Mouse (Mus musculus) spleen, postnatal 36 days (tissue): Measurements from ENCODE around the gene Platr17.
"Not testable (repeated sequence)": the region's sequence is repeated elsewhere in the genome, so short reads cannot be mapped to it uniquely, and the experiment has no call there.

Source experiments
- DNase-seq, 2 experiments: peaks; one replicate each; pipeline ENCODE4 v3.0.0; 2022; ENCODE audit warnings: low spot score in 2 of 2, mixed read lengths in 1 of 2

Platr17 gene

DNA sequence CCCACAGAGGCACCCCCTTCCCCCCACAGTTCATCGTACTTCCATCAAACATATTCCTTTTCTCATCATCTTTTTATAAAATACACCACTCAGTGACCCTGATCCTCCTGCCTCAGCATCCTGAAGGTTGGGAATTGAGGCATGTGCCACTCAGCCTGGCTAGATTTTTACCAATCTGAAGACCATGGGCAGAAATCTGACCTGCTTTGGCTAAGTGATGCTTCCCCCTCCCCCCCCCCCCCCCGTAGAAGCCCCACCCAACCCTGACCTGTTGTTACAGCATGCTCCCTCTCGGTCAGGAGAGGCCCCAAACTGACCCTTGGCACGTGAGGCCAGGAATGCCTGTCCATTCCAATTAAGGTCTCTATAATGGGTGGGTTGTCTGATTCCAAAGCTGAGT, at the start of gene Platr17:
Gene Platr17 (plus strand): TSS at position 301 of the 400 bp plus-strand sequence.
- DNase-seq, result not testable (repeated sequence)

DNA sequence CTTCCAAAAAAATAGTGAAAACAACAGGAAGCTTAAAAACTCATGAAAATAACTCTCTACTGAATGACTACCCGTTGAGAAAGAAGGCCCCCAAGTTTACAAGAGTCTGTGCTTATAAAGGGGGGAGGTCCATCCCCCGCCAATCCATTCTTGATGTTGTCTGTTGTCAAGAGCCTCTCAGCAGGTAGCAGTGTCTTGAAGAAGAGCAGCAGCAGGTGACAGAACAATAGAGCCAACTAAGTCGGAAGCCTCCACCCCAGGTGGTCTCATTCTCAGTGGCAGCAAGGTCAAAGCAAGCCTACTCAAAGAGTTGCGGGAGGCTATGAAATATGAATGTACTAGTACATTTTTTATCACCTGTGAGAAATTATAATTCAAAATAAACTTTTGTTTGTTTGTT, 47.1 kb upstream of the Platr17 start:
- DNase-seq, result no peak

DNA sequence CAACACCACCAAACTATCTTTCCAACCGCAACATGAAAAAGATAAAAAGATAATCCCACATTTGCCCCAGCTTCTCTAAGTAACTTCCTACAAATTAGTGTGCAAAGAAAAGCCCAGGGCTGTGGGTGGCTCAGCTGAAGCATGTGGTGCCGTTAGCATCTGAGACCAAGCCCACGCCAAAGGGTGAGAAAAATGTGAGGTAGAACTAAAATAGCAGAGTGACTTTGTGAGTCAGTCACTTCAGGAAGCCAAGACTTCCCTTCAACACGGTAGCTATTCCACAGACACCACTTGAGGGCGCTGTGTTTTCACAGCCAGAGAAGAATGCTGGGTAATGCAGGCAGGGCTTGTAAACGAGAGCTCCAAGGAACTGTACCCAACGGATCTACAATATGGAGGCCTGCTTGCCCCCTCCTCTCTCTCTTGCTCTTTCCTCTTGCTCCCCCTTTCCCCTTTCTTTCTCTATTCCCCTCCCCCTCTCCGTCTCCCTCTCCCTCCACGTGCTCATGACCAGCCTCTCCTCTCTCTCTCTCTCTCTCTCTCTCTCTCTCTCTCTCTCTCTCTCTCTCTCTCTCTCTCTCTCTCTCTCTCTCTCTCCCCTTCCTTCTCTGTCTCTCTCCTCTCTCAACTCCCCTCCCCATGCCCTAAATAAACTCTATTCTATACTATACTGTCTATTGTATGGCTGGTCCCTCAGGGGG, 39.5 kb upstream of the Platr17 start:
- DNase-seq, result peak; percentile 60 to 63

DNA sequence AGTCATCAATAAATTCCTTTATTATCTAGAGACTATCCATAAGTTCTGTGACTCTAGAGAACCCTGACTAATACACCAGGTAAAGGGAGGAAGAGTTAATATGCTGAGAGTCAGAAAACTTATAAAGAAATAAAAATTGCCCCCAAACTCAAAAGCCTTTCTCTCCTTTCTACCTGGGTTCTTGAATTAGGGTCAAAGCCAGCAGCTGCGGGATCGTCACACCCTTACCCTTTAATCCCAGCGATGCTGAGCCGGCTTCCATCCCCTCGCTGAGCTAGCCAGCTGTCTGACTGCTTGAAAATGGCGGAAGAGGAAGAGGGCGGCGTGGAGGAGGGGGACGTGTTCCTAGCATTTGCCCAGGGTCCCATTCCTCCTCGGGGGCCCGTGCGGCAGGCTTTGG, 31.4 kb upstream of the Platr17 start, which contains the start of gene Gm7029:
Gene Gm7029 (plus strand): TSS at position 301 of the 400 bp plus-strand sequence.
- DNase-seq, result not testable (repeated sequence)

DNA sequence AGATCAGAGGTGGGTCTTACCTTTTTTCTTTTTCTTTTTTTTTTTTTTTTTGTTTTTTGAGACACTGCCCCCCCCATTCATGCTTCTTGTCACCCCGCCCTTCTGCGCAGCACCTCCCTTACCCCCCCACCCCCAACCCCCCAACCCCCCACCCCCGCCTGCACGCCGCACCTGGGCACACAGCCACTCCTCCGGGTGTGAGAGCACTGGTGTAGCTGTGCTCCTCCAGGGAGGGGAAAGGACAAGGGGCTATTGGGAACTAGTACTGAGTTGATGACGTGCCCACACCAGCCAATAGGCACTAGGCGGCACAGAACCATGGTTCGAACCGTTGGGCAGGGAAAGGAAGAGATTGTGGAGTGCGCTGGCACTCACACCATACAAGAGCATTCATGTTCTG, 30.5 kb upstream of the Platr17 start:
- no peak for DNase-seq

DNA sequence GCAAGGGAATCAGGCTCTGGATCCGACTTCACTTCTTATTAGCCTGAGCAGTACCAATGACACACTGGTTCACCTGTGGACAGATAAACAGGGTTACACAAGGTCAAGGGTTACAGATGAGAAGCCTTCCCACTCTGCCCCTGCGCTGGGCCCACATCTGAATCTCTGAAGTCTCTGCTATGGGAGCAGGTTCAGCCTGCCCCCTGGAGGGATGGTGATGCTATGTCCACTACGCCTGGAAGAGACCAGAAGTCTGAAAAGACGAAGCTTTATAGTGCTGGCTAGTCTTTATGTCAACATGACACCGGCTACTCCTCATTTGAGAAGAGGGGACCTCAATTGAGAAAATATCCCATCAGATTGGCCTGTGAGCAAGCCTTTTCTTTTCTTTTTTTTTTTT, 29.1 kb upstream of the Platr17 start:
- not testable (repeated sequence) for DNase-seq

DNA sequence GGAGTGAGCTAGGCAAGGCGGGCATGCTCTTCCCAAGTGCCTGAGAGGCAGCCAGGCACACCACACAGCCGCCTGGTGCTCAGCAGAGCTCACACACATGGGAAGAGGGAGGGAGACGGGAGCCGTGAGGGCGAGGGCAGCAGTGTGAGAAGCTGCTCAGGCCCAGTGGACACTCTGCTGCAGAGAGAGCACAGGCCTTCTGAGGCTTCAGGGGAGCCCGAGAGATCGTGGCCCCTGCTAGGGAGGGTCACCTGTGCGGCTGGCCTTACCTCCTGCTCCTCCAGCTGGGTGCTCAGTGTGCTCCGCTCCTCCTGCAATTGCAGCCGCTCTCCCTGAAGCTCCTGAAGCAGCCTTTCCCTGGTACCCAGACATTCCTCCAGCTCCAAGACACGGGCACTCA, 20.6 kb upstream of the Platr17 start:
- not testable (repeated sequence) for DNase-seq

DNA sequence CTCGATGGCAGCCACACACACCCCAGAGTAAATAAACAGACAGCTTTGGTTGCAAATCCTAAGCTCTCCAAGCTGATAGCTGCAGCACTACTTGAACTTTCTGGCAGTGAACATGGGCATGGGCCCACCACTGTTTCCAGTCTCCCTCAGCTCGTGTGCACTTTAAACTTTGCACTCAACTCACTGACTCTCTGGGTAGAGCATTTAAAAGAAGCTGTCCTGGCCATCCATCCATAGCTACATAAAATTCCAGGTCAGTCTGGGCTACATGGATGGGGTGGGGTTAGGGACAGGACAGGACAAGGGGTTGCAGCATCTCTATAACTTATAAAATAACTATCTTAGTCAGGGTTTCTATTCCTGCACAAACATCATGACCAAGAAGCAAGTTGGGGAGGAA, 17.1 kb upstream of the Platr17 start:
- not testable (repeated sequence) for DNase-seq

DNA sequence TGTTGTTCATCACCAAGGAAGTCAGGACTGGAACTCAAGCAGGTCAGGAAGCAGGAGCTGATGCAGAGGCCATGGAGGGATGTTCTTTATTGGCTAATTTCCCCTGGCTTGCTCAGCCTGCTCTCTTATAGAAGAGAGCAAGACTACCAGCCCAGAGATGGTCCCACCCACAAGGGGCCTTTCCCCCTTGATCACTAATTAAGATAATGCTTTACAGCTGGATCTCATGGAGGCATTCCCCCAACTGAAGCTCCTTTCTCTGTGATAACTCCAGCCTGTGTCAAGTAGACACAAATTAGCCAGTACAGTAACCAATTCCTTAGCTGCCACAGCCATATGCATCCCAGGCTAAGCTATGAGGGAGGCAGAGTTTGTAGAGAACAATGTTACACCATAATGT, 16.7 kb upstream of the Platr17 start:
- DNase-seq, result not testable (repeated sequence)

DNA sequence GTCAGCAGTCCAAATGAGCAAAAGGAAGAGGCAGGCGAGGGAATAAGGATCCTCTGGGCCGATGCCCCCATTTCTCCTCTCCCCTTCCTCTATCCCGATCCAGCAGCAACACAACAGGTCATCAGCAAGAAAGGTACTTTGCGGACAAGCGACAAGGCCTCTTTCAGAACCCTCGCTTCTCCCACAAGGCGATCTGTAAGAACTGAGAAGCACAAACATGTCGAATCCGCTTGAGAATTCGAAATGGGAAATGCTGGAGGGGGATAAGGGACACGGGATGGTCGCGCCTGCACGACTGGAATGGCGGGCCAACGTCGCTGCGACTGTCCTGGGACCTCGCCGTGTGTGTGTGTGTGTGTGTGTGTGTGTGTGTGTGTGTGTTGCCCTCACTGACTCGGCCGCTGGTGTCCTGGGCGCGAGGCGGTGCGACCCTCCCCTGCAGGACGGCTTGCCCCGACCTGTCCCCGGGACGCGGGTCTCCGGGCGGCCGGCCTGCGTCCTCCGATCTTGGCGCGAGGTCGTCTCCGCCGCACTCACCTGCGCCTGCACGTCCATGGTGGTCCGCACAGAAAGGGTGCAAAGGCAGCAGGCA, 14.9 kb upstream of the Platr17 start:
- not testable (repeated sequence) for DNase-seq

DNA sequence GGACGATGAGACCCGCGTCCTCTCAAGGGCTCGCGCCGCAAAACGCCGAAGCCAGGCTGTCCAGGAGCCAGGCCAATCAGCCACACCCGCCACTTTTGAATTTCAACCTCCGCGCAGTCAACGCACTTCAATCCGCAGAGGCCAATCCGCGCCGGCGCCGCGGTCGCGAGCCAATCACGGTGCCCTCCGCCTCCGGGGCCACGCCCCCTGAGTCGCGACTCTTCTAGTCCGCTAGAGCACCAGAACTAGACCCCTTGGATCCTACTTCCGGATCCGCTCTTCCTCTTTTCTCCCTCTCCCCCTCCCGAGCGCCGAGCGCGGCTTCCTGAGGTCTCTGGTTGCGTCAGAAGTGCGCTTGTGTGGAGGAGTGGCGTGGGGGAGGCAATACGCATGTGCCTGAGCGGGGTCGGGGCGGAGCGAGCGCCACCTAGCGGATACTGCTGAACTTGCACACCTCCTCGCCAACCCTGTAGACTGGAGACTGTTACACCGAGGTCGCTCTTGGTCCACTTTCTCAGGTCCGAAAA, 14.3 kb upstream of the Platr17 start, which contains the start of gene Kifc1:
Gene Kifc1 (minus strand): TSS at position 129 of the 527 bp plus-strand sequence.
- DNase-seq, result peak; percentile 100

DNA sequence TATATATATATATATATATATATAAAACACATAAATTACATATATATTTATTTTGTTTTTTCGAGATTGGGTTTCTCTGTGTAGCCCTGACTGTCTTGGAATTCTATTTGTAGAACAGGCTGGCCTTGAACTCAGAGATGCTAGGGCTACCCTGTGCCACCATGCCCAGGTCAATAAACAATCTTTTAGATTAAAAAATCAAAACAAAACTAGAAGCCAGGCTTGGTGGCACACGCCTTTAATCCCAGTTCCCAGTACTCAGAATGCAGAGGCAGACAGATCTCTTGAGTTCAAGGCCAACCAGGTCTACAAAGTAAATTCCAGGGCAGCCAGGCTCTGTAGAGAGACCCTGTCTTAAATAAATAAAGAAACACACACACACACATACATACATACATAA, 13.6 kb upstream of the Platr17 start:
- DNase-seq, result no peak

DNA sequence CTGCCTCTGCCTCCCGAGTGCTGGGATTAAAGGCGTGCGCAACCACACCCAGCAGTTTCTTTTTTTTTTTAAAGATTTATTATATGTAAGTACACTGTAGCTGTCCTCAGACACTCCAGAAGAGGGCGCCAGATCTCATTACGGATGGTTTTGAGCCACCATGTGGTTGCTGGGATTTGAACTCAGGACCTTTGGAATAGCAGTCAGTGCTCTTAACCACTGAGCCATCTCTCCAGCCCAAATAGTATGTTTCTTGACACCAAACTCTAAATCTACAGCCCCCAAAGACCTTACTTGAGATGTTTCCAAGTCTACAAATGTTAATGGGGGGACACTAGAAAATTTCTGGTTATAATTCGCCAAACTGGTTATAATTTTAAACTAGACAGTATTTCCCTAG, 13.0 kb upstream of the Platr17 start:
- not testable (repeated sequence) for DNase-seq

DNA sequence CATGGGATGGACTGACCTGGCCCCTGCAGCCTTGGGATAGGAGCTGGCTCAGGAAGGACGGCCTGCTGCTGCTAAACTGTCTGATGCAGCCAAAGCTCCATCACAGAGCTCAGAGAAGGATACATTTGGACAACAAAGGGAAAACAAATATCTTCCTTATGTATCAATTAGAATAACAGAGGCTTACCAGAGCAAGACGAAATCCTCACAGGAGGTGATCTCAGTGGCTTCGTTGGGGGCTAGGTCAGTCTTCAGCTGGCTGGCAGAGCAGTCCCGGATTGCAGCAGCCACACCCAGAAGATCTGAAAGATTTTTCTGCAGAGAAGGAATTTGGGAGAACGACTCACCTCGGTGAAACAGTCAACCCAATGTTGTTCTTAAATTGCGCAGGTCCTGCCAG, 12.5 kb upstream of the Platr17 start:
- no peak for DNase-seq

DNA sequence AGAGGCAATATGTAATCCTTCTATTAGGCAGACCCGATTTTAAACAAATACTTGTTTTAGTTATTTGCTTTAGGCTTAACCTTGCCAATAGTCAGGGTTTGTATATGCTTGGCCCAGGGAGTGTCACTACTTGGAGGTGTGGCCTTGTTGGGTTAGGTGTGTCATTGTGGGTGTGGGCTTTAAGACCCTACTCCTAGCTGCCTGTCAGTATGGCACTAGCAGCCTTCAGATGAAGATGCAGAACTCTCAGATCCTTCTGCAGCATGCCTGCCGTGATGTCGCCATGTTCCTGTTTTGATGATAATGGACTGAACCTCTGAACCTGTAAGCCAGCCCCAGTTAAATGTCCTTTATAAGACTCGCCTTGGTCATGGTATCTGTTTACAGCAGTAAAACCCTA, 11.9 kb upstream of the Platr17 start:
- not testable (repeated sequence) for DNase-seq

DNA sequence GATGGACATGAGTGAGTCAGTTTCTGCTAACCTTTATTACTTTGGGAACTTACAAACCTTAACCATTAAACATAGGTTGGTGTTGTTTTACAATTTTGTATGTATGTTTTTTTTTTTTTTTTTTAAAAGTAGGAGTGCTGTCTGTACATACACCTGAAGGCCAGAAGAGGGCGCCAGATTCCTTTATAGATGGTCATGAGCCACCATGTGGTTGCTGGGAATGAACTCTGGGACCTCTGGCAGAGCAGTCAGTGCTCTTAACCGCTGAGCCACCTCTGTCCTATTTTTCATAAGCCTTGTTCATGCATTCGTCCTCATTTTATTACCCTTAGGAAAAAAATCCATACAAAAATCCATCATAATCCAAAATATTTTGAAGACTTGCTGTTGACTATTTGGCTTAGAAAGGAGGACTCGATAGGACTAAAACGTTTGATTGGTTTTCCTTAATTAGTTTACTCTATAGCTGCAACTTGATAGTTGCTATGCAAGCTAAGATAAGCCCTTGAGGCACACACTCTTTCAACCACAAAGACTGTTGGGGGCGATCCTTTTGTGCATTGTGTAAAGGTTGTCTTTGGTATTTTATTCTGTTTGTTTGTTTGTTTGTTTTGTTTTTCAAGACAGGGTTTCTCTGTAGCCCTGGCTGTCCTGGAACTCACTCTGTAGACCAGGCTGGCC, 7.7 kb upstream of the Platr17 start:
- peak in 1 of 2 experiments; percentile 59 for DNase-seq

DNA sequence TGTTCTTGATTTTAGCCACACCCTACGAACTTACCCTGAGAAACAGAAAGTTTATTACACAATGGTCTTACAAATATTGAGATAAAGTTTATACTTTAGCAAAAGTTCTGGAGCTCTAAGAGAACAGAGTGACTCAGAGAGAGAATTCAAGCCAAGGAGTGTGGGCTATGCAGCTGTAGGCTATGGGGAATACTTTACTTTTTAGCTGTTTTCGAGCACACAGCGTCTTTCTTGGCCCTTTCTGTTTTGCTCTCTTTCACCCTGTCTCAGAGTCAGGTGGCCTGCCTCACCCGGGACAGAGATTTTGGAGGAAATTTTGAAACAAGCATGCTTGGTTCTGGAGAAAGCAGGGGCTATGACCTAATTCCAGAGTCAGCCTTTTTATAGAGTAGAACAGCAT, 6.7 kb upstream of the Platr17 start:
- DNase-seq, result not testable (repeated sequence)

DNA sequence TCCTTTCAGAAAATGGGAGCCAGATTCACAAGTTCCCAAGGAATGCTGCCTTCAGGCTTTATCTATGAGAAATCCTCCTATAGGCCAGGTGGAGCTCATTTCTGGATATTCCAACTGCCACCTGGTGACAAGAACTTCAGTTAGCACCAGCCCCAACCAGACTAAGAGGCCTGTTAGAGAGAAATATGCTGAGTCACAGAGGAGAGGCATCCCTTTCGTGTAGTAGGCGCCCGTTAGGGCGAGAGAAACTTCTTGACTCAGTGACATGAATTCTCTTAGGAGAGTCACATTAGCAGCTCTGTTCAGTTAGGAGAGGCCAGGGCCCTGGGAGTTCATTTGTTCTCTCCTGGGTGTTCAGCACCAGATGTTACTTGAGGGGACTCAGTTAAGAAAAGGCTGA, 5.3 kb upstream of the Platr17 start:
- DNase-seq, result no peak

DNA sequence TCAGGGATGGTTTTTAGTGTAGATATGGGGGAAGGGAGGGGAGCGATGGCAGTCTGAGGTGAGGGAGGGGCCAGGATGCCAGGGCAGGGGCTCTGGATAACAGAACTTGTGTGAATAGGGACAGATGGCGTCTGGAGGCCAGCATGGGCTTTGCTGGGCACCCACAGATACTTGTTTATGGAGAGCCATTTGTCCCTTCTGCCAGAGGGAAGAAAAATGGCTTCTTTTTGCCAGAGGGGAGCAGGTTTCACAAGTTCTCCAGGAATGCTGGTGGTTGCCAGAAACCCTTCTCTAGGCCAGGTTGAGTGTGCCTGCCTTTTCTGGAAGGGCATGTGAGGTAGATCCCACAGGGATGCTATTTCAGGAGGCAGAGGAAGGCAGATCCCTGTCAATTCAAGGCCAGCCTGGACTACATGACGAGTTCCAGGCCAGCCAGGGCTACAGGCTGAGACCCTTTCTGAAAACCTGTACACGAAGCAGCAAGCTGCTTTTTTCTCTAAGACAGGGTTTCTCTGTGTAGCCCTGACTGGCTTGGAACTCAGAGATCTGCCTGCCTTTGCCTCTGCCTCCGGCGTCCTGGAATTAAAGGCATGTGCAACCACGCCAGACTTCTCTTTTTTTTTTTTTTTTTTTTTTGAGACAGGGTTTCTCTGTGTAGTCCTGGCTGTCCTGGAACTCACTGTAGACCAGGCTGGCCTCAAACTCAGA, 4.5 kb upstream of the Platr17 start:
- DNase-seq, result no peak

DNA sequence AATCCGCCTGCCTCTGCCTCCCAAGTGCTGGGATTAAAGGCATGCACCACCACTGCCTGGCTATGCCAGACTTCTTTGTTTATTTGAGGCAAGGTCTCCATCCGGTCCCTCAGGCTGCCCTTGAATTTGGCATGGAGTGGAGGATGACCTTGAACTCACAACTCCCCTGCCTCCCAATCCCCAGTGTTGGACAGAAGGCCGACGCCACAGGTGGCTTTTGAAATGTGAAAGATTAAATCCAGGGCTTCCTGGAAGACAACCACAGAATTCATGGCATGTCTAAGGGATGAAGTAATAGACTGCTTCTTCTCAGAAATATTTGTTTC, 4.0 kb upstream of the Platr17 start:
- DNase-seq, result no peak

DNA sequence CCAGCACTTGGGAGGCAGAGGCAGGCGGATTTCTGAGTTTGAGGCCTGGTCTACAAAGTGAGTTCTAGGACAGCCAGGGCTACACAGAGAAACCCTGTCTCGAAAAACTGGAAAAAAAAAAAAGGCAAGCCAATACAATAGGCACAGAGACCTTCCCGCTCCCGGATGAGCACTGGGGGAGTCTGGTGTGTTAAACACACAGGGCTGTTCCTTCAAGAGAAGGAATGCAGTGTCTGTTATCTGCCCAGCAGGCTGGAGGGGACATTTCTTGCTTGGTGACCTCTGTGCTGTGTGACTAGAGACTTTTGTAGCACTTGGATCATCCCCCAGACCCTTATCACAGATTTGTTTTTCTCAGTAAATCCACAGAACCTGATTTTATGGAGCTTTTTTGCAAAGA, 3.3 kb upstream of the Platr17 start:
- DNase-seq, result no peak

DNA sequence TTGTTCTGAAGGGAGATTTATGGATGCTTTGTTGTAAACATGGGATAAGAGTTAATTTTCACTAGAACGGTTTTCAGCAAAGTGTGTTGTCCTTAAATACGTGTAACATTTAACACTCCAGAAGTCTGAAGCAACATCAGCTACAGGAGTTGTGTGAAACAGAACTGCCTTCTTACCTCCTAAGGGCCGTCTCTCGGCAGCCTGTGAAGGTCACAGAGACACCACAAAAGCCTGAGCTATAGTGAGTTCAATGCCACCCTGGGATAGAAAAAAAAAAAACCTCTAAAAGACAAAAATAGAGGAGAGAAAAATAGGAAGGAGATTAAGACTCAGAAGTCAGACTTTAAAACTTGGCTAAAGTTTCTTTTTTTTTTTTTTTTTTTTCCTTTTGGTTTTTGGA, 2.9 kb upstream of the Platr17 start:
- DNase-seq, result no peak
